Mouse (Mus musculus): Measurements from ENCODE around the gene Map7.

DNA sequence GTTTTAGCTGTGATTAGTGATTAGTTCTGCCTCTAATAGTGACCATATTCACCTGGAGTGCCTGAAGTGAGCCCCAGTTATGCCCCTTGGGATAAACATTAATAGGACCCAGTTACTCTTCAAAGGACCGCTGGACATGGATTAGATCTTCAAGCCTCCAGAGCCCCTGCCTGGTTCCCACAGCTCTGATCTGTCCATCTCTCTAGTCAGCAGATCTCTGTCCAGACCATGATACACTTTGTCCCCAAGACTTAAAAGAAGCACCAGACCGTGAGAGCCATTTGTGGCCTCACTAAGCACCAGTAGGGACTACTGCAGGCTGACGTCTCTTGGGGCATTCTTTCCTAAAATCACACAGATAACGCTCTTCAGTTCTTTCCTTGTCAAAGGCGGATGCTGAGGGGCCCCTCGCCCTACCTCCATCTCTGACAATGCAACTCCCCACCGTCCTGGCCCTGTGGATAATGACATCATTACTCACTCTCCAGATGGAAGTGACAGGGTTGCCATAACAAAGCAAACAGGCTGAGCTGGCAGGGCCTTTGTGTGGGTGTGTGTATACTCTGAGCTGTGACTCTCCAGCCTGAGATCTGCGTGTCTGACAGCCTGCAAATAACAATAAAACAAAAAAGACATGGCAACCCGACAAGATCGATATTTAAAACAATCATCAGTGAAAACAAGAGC, 137.2 kb downstream of the Map7 start:
- no peak for TF ChIP-seq POLR2A (IDR thresholded peaks at IDR 0.05; ENCODE audit: low read depth, low read length)
- no peak for TF ChIP-seq CTCF (IDR thresholded peaks at IDR 0.05; ENCODE audit: borderline replicate concordance, insufficient read depth, low read length)
